Mouse (Mus musculus) cerebellum, postnatal 4 days (tissue): ENCODE results near the gene Mrps14.

ENCODE experiments used
- DNase-seq, 2 experiments: peaks; one replicate each; pipeline ENCODE4 v3.0.0; 2022; ENCODE audit warnings: low spot score in 2 of 2, mixed read lengths in 1 of 2

Gene Mrps14

GRCm38 (mm10) chr1:160194529-160195336 lies at the start of gene Mrps14:
TSS of gene Mrps14 (plus strand) at chr1:160195215.
- peak; percentile 95 to 98 for DNase-seq

- no peak for DNase-seq
These were observed 49.4 kb upstream of the Mrps14 start for GRCm38 (mm10) chr1:160145606-160146005.

- DNase-seq, result no peak
These were observed 47.7 kb upstream of the Mrps14 start for GRCm38 (mm10) chr1:160147274-160147673.

- DNase-seq, result no peak
These were observed 45.6 kb upstream of the Mrps14 start for GRCm38 (mm10) chr1:160149291-160149906.

- no peak for DNase-seq
These were observed 44.3 kb upstream of the Mrps14 start for GRCm38 (mm10) chr1:160150726-160151125.

- DNase-seq, result no peak
These were observed 41.5 kb upstream of the Mrps14 start, which contains the start of gene Tnn for GRCm38 (mm10) chr1:160153480-160153879. TSS of gene Tnn (minus strand) at chr1:160153580.

GRCm38 (mm10) chr1:160158190-160158589 lies 36.8 kb upstream of the Mrps14 start:
- DNase-seq, result no peak

- no peak for DNase-seq
These were observed 28.4 kb upstream of the Mrps14 start for GRCm38 (mm10) chr1:160166600-160166999.

- DNase-seq, result no peak
These were observed 18.1 kb upstream of the Mrps14 start for GRCm38 (mm10) chr1:160176903-160177302.

GRCm38 (mm10) chr1:160181216-160181615 lies 13.8 kb upstream of the Mrps14 start:
- DNase-seq, result no peak

GRCm38 (mm10) chr1:160184506-160184905 lies 10.5 kb upstream of the Mrps14 start:
- peak in 1 of 2 experiments; percentile 26 for DNase-seq

- no peak for DNase-seq
These were observed 285 bp downstream of the Mrps14 start for GRCm38 (mm10) chr1:160195337-160195663.

- DNase-seq, result no peak
These were observed 10.5 kb downstream of the Mrps14 start for GRCm38 (mm10) chr1:160205486-160205885.

- DNase-seq, result no peak
These were observed 14.8 kb downstream of the Mrps14 start for GRCm38 (mm10) chr1:160209844-160210243.

GRCm38 (mm10) chr1:160210566-160210965 lies 15.6 kb downstream of the Mrps14 start:
- no peak for DNase-seq

GRCm38 (mm10) chr1:160211597-160212122 lies 16.6 kb downstream of the Mrps14 start:
- no peak for DNase-seq

- peak; percentile 32 to 66 for DNase-seq
These were observed 17.2 kb downstream of the Mrps14 start for GRCm38 (mm10) chr1:160212123-160212691.

GRCm38 (mm10) chr1:160212703-160213669 lies 18.0 kb downstream of the Mrps14 start, which contains the start of gene Cacybp:
TSS of gene Cacybp (minus strand) at chr1:160212875.
- peak; percentile 99 to 100 for DNase-seq

GRCm38 (mm10) chr1:160214171-160214570 lies 19.2 kb downstream of the Mrps14 start:
- no peak for DNase-seq

- DNase-seq, result no peak
These were observed 22.9 kb downstream of the Mrps14 start for GRCm38 (mm10) chr1:160217898-160218297.

- no peak for DNase-seq
These were observed 29.1 kb downstream of the Mrps14 start for GRCm38 (mm10) chr1:160224093-160224492.
